In the genomic region with DNA sequence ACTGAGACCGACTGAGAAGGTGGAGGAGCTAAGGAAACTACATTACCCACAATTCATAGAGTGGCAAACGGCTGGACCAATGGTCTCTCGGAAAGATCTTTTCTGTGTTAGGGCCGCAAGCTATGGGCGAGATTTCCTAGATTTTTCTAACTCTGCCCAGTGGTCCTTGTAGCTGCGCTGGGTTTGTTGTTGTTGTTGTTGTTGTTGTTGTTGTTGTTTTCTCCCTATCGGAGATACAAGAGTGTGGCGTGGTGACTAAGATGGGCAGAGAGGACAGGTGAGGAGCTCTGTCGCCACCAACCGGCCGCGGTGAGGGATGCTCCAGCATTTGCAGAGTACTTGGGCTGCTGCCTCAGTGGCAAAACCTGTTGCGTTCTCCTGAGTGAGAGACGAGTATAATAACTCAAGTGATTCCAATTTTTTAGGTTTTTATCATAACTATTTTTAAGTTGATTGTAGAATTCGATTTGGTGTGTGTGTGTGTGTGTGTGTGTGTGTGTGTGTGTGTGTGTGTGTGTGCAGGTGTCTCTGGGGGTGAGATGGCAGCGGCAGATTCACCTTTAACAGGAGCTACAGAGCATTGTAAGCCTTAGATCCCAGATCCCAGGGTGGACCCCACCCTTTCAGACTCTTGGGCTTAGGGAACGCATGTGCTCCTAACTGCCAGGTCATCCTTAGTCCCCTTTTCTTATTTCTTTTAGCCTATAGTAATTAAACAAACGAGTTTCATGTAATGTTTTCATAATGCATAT, we compare ENCODE assay signal across 8 mouse cellular contexts. TPM values are rescaled to one million over a fixed set of nuclear protein-coding genes. Genes with fewer than 3 reads are reported as not detected.
A peak's percentile ranks its signal among the peaks of the same experiment; 100 is the strongest.
DNase-seq lines count a peak whose midpoint lies in the region; ATAC-seq lines count a peak whose summit lies in the region.

No protein-coding gene starts in this region.

- peak; percentile 67 for DNase-seq in T-cell, adult 2 months (ENCODE audit: low spot score)
- DNase-seq in cerebellum, postnatal 36 days: peak; percentile 77 to 78
- DNase-seq in frontal cortex, postnatal 36 days (ENCODE audit: low spot score in 2 of 2): peak; percentile 73 to 84
- peak; percentile 39 for DNase-seq in hindlimb bud, embryonic 11.5 days (ENCODE audit: extremely low spot score, low read depth, low spot score)
- DNase-seq in left cerebral cortex, adult 8-10 months (ENCODE audit: low spot score in 2 of 2): peak; percentile 72 to 73
- peak; percentile 80 for DNase-seq in right cerebral cortex, adult 18-20 months
- DNase-seq in urinary bladder, postnatal 14 days (ENCODE audit: low spot score): peak; percentile 73

- peak; percentile 100 for ATAC-seq in megakaryocyte, adult 5-6 weeks (ENCODE audit: poor library complexity, severe bottlenecking)

RNA-seq across cellular contexts. Expression of a gene that starts 17.2 kb away (rescaled TPM):
- total RNA-seq in left cerebral cortex, adult 8-10 months (2022): 1 to 10 TPM; 7.3 to 8.4 (median 7.7) TPM
- total RNA-seq in megakaryocyte, adult 5-6 weeks (2015): 0.89 and 2.7 TPM in 2 replicates
- 1.4 and 1.8 TPM in 2 replicates for total RNA-seq in megakaryocyte, adult 5-6 weeks (2017)

RNA-seq across cellular contexts. Expression of a gene that starts 21.4 kb away (rescaled TPM):
- 1 to 10 TPM; 7.3 to 9.0 (median 8.1) TPM for total RNA-seq in left cerebral cortex, adult 8-10 months (2022)
- total RNA-seq in megakaryocyte, adult 5-6 weeks (2015): 2.1 and 2.2 TPM in 2 replicates
- total RNA-seq in megakaryocyte, adult 5-6 weeks (2017): 1.7 and 2.5 TPM in 2 replicates

RNA-seq across cellular contexts. Expression of a gene that starts 51.8 kb away (rescaled TPM):
- 1 to 10 TPM; 1.3 to 2.5 (median 1.6) TPM for total RNA-seq in left cerebral cortex, adult 8-10 months (2022)
- 0.31 and 0.43 TPM in 2 replicates for total RNA-seq in megakaryocyte, adult 5-6 weeks (2015)
- 1.4 and 1.7 TPM in 2 replicates for total RNA-seq in megakaryocyte, adult 5-6 weeks (2017)

RNA-seq across cellular contexts. Expression of a gene that starts 58.8 kb away (rescaled TPM):
- 1 to 10 TPM; 1.1 to 2.5 (median 1.8) TPM for total RNA-seq in left cerebral cortex, adult 8-10 months (2022)
- not detected in 2 replicates for total RNA-seq in megakaryocyte, adult 5-6 weeks (2015)
- total RNA-seq in megakaryocyte, adult 5-6 weeks (2017): 0.70 TPM in 1 of 2 replicates, not detected in the other

Comparison
In these comparisons a context has a peak if more than half of its experiments do, and no peak if none do; other contexts are left out.
1. Peak in every context shown above with its lines: DNase-seq and ATAC-seq.